Mouse (Mus musculus) liver, postnatal 0 days (tissue): ENCODE data around the gene Ctc1.

Experiments
- CTCF ChIP-seq: sonication (generic); IDR thresholded peaks from 2 replicates; pipeline ENCODE4 v1.5.1; 2016; ENCODE audit warnings: antibody characterized with exemption, low read depth
- EP300 ChIP-seq: IDR thresholded peaks from 2 replicates; pipeline ENCODE4 v1.6.1; 2016; ENCODE audit warnings: antibody characterized with exemption, low read depth, mild to moderate bottlenecking

DNA sequence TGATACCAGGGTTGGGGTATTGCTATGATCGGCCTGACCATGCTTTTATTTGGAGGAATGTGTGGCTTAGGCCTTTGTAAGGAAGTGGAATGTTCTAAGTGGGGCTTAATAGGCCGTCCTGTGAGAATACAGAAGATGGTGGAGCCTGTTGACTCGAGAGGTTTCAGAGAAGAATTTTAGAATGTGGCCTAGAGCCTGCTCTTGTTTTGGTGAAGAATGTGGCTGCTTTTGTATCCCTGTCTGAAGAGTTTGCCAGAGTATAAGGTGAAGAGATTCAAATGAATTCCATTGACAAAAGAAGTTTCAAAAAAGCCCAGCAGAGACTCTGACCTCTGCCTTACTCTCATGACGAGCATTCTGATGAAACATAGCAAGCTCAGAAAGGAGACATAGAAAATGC is 36.1 kb downstream of the Ctc1 start:
- TF ChIP-seq CTCF (no peak), EP300 (no peak)
